Mouse (Mus musculus): ENCODE results near the gene Fbxl8. TPM values are rescaled to one million over a fixed set of nuclear protein-coding genes. Genes with fewer than 3 reads are reported as not detected.

Gene Fbxl8
- polyA plus RNA-seq, 1 experiment from 2014 or later, result 0.53 TPM

DNA sequence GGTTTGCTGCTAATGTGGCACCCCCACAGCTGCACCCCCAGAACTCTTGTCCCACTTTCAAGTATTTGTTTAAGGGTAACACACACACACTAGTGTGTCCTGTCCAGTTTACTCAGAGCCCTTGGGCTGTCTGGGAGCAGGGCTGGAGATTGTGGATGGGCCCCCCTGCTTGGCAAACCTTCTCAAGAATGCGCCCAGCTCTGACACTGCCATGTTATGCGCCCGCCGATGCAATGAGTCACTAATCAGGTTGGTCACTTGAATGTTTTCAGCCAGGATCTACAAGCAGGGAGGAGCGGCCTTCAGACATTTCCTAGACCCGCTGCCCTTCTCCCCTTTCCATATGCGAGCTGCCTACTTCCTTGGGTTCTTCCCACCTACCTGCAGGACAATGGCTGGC lies 28.0 kb downstream of the Fbxl8 start:
- H3K36me3 ChIP-seq (ENCODE audit: control insufficient read depth, insufficient read depth, low read length), result no peaks in the 10 kb centered on the region
- peaks cover 13% of the 10 kb centered on the region for H3K4me1 ChIP-seq (replicated peaks; ENCODE audit: control insufficient read depth, insufficient read depth, low read length)
- no peak overlapping the region for H3K4me2 ChIP-seq (ENCODE audit: low read depth, low read length, severe bottlenecking)
- peaks cover 9% of the 10 kb centered on the region for H3K27me3 ChIP-seq (ENCODE audit: control insufficient read depth, insufficient read depth, low read length)
- no peak overlapping the region for H3K4me3 ChIP-seq (ENCODE audit: low read depth, low read length)
- WGBS, result 85% methylated on average over 7 of the region's 7 CpGs
- peak; percentile 50 for DNase-seq (ENCODE audit: low spot score)
- H3K9ac ChIP-seq (ENCODE audit: low read length), result no peak overlapping the region
- no peak overlapping the region for H3K27ac ChIP-seq (ENCODE audit: low read depth, low read length)
- ATAC-seq (replicated peaks; ENCODE audit: low FRiP score), result no peak
- H3K9me3 ChIP-seq (ENCODE audit: control insufficient read depth, low read length), result no peaks in the 10 kb centered on the region

- Histone ChIP-seq H3K4me3 (ENCODE audit: low read depth, low read length) (no peak overlapping the region), H3K36me3 (ENCODE audit: control insufficient read depth, insufficient read depth, low read length) (no peaks in the 10 kb centered on the region), H3K9me3 (ENCODE audit: control insufficient read depth, low read length) (no peaks in the 10 kb centered on the region), H3K27me3 (ENCODE audit: control insufficient read depth, insufficient read depth, low read length) (peaks cover 9% of the 10 kb centered on the region), H3K4me1 (replicated peaks; ENCODE audit: control insufficient read depth, insufficient read depth, low read length) (peaks cover 13% of the 10 kb centered on the region), H3K4me2 (ENCODE audit: low read depth, low read length, severe bottlenecking) (no peak overlapping the region), H3K27ac (ENCODE audit: low read depth, low read length) (no peak overlapping the region), H3K9ac (ENCODE audit: low read length) (no peak overlapping the region)
- ATAC-seq (replicated peaks; ENCODE audit: low FRiP score) (no peak), DNase-seq (ENCODE audit: low spot score) (peak; percentile 61)
- WGBS, result 69% methylated on average over 19 of the region's 19 CpGs
These were observed 29.0 kb downstream of the Fbxl8 start for GRCm38 (mm10) chr8:105293405-105293804.

- ATAC-seq (replicated peaks; ENCODE audit: low FRiP score), result no peak
- no peak overlapping the region for H3K4me3 ChIP-seq (ENCODE audit: low read depth, low read length)
These were observed 30.3 kb downstream of the Fbxl8 start for GRCm38 (mm10) chr8:105294776-105295175.

GRCm38 (mm10) chr8:105295256-105295655 lies 30.8 kb downstream of the Fbxl8 start:
- ATAC-seq (replicated peaks; ENCODE audit: low FRiP score) (no peak), DNase-seq (ENCODE audit: low spot score) (peak; percentile 45)
- WGBS, result 73% methylated on average over 11 of the region's 11 CpGs
- H3K27me3 ChIP-seq (ENCODE audit: control insufficient read depth, insufficient read depth, low read length), result peaks cover 7% of the 10 kb centered on the region
- H3K9me3 ChIP-seq (ENCODE audit: control insufficient read depth, low read length), result no peaks in the 10 kb centered on the region
- H3K9ac ChIP-seq (ENCODE audit: low read length), result no peak overlapping the region
- H3K36me3 ChIP-seq (ENCODE audit: control insufficient read depth, insufficient read depth, low read length), result peaks cover 1% of the 10 kb centered on the region; the same call in 1 of the 2 replicates
- H3K4me1 ChIP-seq (replicated peaks; ENCODE audit: control insufficient read depth, insufficient read depth, low read length), result peaks cover 14% of the 10 kb centered on the region
- no peak overlapping the region for H3K4me3 ChIP-seq (ENCODE audit: low read depth, low read length)
- no peak overlapping the region for H3K4me2 ChIP-seq (ENCODE audit: low read depth, low read length, severe bottlenecking)
- H3K27ac ChIP-seq (ENCODE audit: low read depth, low read length), result no peak overlapping the region

More at GRCm38 (mm10) chr8:105294776-105295175, 30.3 kb downstream of the Fbxl8 start:
- peaks cover 19% of the 10 kb centered on the region for H3K4me1 ChIP-seq (replicated peaks; ENCODE audit: control insufficient read depth, insufficient read depth, low read length)
- H3K27ac ChIP-seq (ENCODE audit: low read depth, low read length), result no peak overlapping the region
- 60% methylated on average over 9 of the region's 9 CpGs for WGBS
- H3K9ac ChIP-seq (ENCODE audit: low read length), result no peak overlapping the region
- peak; percentile 46 for DNase-seq (ENCODE audit: low spot score)
- H3K27me3 ChIP-seq (ENCODE audit: control insufficient read depth, insufficient read depth, low read length), result peaks cover 9% of the 10 kb centered on the region
- no peaks in the 10 kb centered on the region for H3K36me3 ChIP-seq (ENCODE audit: control insufficient read depth, insufficient read depth, low read length)
- no peak overlapping the region for H3K4me2 ChIP-seq (ENCODE audit: low read depth, low read length, severe bottlenecking)
- no peaks in the 10 kb centered on the region for H3K9me3 ChIP-seq (ENCODE audit: control insufficient read depth, low read length)

- H3K27me3 ChIP-seq (ENCODE audit: control insufficient read depth, insufficient read depth, low read length), result no peaks in the 10 kb centered on the region
- peaks cover 10% of the 10 kb centered on the region for H3K4me1 ChIP-seq (replicated peaks; ENCODE audit: control insufficient read depth, insufficient read depth, low read length)
- H3K36me3 ChIP-seq (ENCODE audit: control insufficient read depth, insufficient read depth, low read length), result peaks cover 6% of the 10 kb centered on the region
- ATAC-seq (replicated peaks; ENCODE audit: low FRiP score) (no peak), DNase-seq (ENCODE audit: low spot score) (no peak)
- peak within 1 kb of the TSS; percentile 94; the same call in 1 of the 2 replicates for H3K4me2 ChIP-seq (ENCODE audit: low read depth, low read length, severe bottlenecking)
- H3K27ac ChIP-seq (ENCODE audit: low read depth, low read length), result no peak within 1 kb of the TSS
- no peak within 1 kb of the TSS for H3K4me3 ChIP-seq (ENCODE audit: low read depth, low read length)
- no peaks in the 10 kb centered on the region for H3K9me3 ChIP-seq (ENCODE audit: control insufficient read depth, low read length)
- 77% methylated on average over 11 of the region's 11 CpGs for WGBS
- H3K9ac ChIP-seq (ENCODE audit: low read length), result no peak within 1 kb of the TSS
These were observed 31.6 kb downstream of the Fbxl8 start, which contains the start of gene Exoc3l for GRCm38 (mm10) chr8:105295895-105296573. Gene Exoc3l (minus strand): TSS chr8:105296101.

DNA sequence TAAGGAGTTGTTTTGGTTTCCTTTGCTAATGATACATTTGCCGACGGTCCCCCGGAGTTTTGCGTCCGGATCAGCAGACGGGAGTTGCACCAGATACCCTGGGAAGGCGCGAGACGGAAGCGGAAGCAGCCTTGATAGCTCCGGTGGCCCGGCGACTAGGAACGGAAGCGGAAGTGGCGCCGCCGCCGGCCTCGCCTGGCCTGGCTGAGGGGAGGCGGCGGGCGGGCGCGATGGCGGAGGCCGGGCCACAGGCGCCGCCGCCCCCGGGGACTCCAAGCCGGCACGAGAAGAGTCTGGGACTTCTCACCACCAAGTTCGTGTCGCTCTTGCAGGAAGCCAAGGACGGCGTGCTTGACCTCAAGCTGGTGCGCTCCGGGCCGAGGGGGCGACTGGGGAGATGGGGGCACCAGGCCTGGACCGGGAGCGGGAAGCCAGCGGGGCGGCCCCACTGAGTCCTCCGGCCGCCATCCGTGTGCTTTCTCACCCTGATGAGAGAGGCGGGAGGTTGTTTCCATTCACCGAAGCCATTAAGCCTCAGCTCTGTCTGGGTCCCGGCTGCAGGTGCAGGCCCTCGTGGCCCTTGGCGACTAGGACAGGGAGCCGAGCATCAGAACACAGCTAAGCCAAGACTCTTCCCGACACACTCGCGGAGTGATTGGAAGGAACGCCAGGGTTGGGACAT lies 33.2 kb downstream of the Fbxl8 start, which contains the start of gene E2f4:
Gene E2f4, plus strand, starts transcription at position 153 of the 682 bp plus-strand sequence.
- under 1% methylated on average over 58 of the region's 58 CpGs for WGBS
- peak; percentile 94 for DNase-seq (ENCODE audit: low spot score)
- ATAC-seq (replicated peaks; ENCODE audit: low FRiP score), result peak; percentile 92
- peak within 1 kb of the TSS; percentile 94 for H3K4me2 ChIP-seq (ENCODE audit: low read depth, low read length, severe bottlenecking)
- H3K27ac ChIP-seq (ENCODE audit: low read depth, low read length), result peak within 1 kb of the TSS; percentile 28
- peaks cover 15% of the 10 kb centered on the region for H3K36me3 ChIP-seq (ENCODE audit: control insufficient read depth, insufficient read depth, low read length)
- peaks cover 10% of the 10 kb centered on the region for H3K4me1 ChIP-seq (replicated peaks; ENCODE audit: control insufficient read depth, insufficient read depth, low read length)
- peak within 1 kb of the TSS; percentile 98 for H3K4me3 ChIP-seq (ENCODE audit: low read depth, low read length)
- peak within 1 kb of the TSS; percentile 93 for H3K9ac ChIP-seq (ENCODE audit: low read length)
- H3K27me3 ChIP-seq (ENCODE audit: control insufficient read depth, insufficient read depth, low read length), result no peaks in the 10 kb centered on the region
- no peaks in the 10 kb centered on the region for H3K9me3 ChIP-seq (ENCODE audit: control insufficient read depth, low read length)

DNA sequence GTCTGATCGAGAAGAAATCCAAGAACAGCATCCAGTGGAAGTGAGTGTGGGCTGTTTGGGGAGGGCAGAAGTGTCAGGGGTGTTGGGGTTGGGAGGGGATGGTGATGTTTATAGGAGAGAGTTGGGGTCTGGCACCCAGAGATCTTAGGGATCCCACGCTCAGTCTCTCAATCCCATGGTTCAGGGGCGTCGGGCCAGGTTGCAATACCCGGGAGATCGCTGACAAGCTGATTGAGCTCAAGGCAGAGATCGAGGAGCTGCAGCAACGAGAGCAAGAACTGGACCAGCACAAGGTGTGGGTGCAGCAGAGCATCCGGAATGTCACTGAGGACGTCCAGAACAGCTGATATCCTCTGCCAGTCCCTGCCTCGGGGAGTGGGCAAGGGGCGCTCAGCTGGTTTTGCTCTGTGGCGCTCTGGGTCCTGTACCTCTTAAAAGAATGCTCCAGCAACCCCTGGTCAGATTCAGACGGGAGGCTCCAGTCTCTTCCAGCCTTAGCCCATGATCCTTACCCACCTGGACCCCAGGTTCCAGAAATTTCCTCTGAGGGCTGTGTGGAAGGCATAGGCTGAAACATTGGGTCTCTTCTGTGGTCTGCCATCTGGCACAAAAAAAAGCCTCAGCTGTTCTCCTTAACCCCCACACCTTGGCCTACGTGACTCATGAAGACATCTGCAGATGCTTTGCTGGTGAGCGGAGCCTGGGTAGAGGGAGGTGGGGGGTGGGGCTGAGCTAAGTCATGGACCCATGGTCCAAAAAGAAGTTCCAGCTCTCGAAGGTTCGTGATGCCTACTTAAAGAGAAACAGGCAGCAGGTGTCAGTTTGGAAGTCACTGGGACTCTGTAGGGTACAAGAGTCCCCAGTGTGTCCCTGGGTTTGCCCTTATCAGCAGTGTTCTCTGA lies 34.2 kb downstream of the Fbxl8 start:
- Histone ChIP-seq H3K27ac (ENCODE audit: low read depth, low read length) (no peak overlapping the region), H3K9ac (ENCODE audit: low read length) (peak overlapping the region; percentile 93), H3K27me3 (ENCODE audit: control insufficient read depth, insufficient read depth, low read length) (no peaks in the 10 kb centered on the region), H3K4me3 (ENCODE audit: low read depth, low read length) (peak overlapping the region; percentile 98), H3K4me1 (replicated peaks; ENCODE audit: control insufficient read depth, insufficient read depth, low read length) (peaks cover 10% of the 10 kb centered on the region), H3K9me3 (ENCODE audit: control insufficient read depth, low read length) (no peaks in the 10 kb centered on the region), H3K36me3 (ENCODE audit: control insufficient read depth, insufficient read depth, low read length) (peaks cover 15% of the 10 kb centered on the region), H3K4me2 (ENCODE audit: low read depth, low read length, severe bottlenecking) (peak overlapping the region; percentile 94)
- DNase-seq (ENCODE audit: low spot score), result no peak
- ATAC-seq (replicated peaks; ENCODE audit: low FRiP score), result no peak
- 63% methylated on average over 18 of the region's 18 CpGs for whole genome bisulfite sequencing

DNA sequence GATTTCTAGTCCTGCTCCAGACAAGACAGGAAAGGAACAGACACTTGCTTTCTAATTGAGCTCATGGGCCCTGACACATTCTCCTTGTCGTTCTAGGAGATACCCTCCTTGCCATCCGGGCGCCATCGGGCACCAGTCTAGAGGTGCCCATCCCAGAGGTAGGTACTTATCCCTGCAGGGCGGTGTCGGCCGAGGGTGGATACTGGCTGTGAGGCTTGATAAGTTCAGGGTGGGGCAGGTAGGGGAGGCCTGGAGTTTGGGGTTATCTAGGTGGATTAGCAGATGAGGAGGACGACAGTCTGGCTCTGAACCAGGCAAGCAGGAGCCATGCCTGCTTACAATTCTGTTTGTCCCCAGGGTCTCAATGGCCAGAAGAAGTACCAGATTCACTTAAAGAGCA lies 35.5 kb downstream of the Fbxl8 start:
- 97% methylated on average over 8 of the region's 8 CpGs for WGBS
- Histone ChIP-seq H3K4me2 (ENCODE audit: low read depth, low read length, severe bottlenecking) (no peak overlapping the region), H3K4me1 (replicated peaks; ENCODE audit: control insufficient read depth, insufficient read depth, low read length) (peaks cover 10% of the 10 kb centered on the region), H3K27ac (ENCODE audit: low read depth, low read length) (no peak overlapping the region), H3K36me3 (ENCODE audit: control insufficient read depth, insufficient read depth, low read length) (peaks cover 15% of the 10 kb centered on the region), H3K9me3 (ENCODE audit: control insufficient read depth, low read length) (no peaks in the 10 kb centered on the region), H3K27me3 (ENCODE audit: control insufficient read depth, insufficient read depth, low read length) (no peaks in the 10 kb centered on the region), H3K4me3 (ENCODE audit: low read depth, low read length) (no peak overlapping the region), H3K9ac (ENCODE audit: low read length) (no peak overlapping the region)
- DNase-seq (ENCODE audit: low spot score), result no peak
- no peak for ATAC-seq (replicated peaks; ENCODE audit: low FRiP score)

Data from forebrain, embryonic 11.5 days (tissue).